Mouse (Mus musculus): ENCODE measurements at regions not wholly inside any gene's neighbourhood (a gene's known extent, or its start where the extent isn't known, plus 50 kb on each side); places are given as distances from the start of the nearest gene placed in this dataset.

DNA sequence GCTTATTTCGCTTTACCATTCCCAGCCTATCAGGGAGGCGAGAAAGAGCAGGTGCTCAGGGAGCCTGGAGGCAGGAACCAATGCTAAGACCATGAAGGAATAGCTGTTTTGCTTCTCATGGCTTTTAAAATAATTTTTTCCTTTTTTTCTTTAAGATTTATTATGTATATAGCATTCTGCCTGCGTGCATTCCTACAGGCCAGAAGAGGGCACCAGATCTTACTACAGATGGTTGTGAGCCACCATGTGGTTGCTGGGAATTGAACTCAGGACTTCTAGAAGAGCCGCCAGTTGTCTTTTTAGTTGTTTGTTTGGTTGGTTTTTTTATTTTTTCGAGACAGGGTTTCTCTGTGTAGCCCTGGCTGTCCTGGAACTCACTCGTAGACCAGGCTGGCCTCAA, 113.6 kb upstream of the Armc2 start:
- no peak overlapping the region for H3K4me3 ChIP-seq (replicated peaks; ENCODE audit: low read length)
- no peaks in the 10 kb centered on the region for H3K9me3 ChIP-seq (ENCODE audit: control insufficient read depth, low read length)
- no peak for ATAC-seq (ENCODE audit: low FRiP score)
- H3K4me2 ChIP-seq (replicated peaks), result no peak overlapping the region
- H3K27me3 ChIP-seq (ENCODE audit: control insufficient read depth, insufficient read depth, low read length), result no peaks in the 10 kb centered on the region
- H3K4me1 ChIP-seq (replicated peaks; ENCODE audit: control insufficient read depth, insufficient read depth, low read length), result no peaks in the 10 kb centered on the region
- H3K36me3 ChIP-seq (replicated peaks; ENCODE audit: control insufficient read depth, insufficient read depth), result no peaks in the 10 kb centered on the region
- no peak overlapping the region for H3K9ac ChIP-seq
- WGBS, result 91% methylated on average over 6 of the region's 6 CpGs
- H3K27ac ChIP-seq, result no peak overlapping the region
- DNase-seq (ENCODE audit: low spot score), result no peak

DNA sequence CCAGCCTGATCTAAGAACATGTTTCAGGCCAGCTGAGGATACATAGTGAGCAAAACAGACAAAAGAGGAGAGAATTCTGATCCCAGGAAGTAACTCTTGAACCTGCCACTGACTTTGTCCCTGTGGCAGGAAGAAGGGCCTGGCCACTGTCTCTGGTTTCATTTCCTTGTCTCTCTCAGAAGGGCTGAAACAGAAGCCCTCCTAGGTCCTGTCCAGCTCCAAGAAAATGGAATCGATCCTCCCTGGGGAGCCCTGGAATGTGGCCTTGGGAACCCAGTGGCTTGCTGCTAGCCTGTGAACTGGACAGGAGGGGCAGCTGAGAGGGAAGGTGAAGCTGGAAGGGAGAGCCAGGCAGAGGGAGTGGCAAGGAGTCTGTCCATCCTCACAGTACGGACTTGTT, 113.1 kb upstream of the Armc2 start:
- H3K4me3 ChIP-seq (replicated peaks; ENCODE audit: low read length), result no peak overlapping the region
- DNase-seq (ENCODE audit: low spot score) (no peak), ATAC-seq (ENCODE audit: low FRiP score) (no peak)
- 82% methylated on average over 2 of the region's 2 CpGs for WGBS
- H3K4me2 ChIP-seq (replicated peaks), result no peak overlapping the region
- H3K27ac ChIP-seq, result no peak overlapping the region
- no peaks in the 10 kb centered on the region for H3K9me3 ChIP-seq (ENCODE audit: control insufficient read depth, low read length)
- no peaks in the 10 kb centered on the region for H3K27me3 ChIP-seq (ENCODE audit: control insufficient read depth, insufficient read depth, low read length)
- H3K36me3 ChIP-seq (replicated peaks; ENCODE audit: control insufficient read depth, insufficient read depth), result no peaks in the 10 kb centered on the region
- H3K9ac ChIP-seq, result no peak overlapping the region
- H3K4me1 ChIP-seq (replicated peaks; ENCODE audit: control insufficient read depth, insufficient read depth, low read length), result no peaks in the 10 kb centered on the region

DNA sequence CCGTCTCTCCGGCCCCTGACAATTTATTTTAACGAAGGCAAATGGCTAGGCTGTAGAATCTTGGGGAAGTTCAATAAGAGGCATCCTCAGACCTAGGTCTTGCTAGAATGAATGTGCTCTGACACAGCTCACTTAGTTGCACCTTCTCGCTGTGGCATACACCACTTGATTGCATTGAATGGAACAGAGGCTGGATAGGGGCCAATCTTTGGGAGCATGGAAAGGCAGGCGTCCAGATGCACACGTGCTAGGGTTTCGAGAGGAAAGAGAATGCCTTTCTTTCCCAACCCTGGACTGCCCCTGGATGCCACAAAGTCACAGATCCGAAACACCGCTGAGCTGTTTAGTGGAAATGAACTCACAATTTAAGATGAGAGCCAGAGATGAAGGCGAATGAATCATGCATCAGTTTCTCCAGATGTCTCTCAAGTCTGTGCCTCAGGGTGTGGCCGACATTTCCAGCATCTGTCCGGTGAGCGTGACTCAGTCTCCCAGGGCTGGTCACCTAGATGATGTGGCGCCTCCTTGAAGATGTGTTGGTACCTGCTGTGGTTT, 109.7 kb upstream of the Armc2 start:
- DNase-seq (ENCODE audit: low spot score) (no peak), ATAC-seq (ENCODE audit: low FRiP score) (no peak)
- no peak overlapping the region for H3K27ac ChIP-seq

DNA sequence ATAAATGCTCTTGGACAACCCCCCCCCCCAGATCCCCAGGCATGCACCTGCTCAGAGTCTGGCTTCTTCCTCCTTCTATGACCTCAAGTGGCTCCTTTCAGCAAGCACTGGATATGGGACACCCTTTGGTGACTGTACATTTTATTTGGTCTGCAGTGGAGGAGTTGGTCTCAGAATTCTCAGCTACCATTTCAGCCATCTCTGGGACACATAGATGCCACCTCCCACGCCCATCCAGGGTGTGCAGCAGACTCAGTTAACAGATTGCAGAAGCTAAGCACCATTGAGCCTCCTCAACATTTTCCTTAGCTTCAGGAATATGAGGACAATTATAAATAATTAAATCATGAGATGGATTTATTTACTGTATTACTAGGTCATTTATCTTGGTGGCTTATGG, 108.6 kb upstream of the Armc2 start:
- no peaks in the 10 kb centered on the region for H3K36me3 ChIP-seq (replicated peaks; ENCODE audit: control insufficient read depth, insufficient read depth)
- ATAC-seq (ENCODE audit: low FRiP score) (no peak), DNase-seq (ENCODE audit: low spot score) (no peak)
- no peaks in the 10 kb centered on the region for H3K9me3 ChIP-seq (ENCODE audit: control insufficient read depth, low read length)
- no peak overlapping the region for H3K4me2 ChIP-seq (replicated peaks)
- H3K27me3 ChIP-seq (ENCODE audit: control insufficient read depth, insufficient read depth, low read length), result no peaks in the 10 kb centered on the region
- no peak overlapping the region for H3K27ac ChIP-seq
- no peak overlapping the region for H3K4me3 ChIP-seq (replicated peaks; ENCODE audit: low read length)
- 83% methylated on average over 1 of the region's 1 CpGs for WGBS
- H3K9ac ChIP-seq, result no peak overlapping the region
- H3K4me1 ChIP-seq (replicated peaks; ENCODE audit: control insufficient read depth, insufficient read depth, low read length), result no peaks in the 10 kb centered on the region

More for the DNA sequence above, 109.7 kb upstream of the Armc2 start:
- H3K4me2 ChIP-seq (replicated peaks), result no peak overlapping the region
- H3K27me3 ChIP-seq (ENCODE audit: control insufficient read depth, insufficient read depth, low read length), result no peaks in the 10 kb centered on the region
- H3K4me3 ChIP-seq (replicated peaks; ENCODE audit: low read length), result no peak overlapping the region
- H3K9ac ChIP-seq, result no peak overlapping the region
- no peaks in the 10 kb centered on the region for H3K4me1 ChIP-seq (replicated peaks; ENCODE audit: control insufficient read depth, insufficient read depth, low read length)
- no peaks in the 10 kb centered on the region for H3K9me3 ChIP-seq (ENCODE audit: control insufficient read depth, low read length)
- H3K36me3 ChIP-seq (replicated peaks; ENCODE audit: control insufficient read depth, insufficient read depth), result no peaks in the 10 kb centered on the region
- WGBS, result 89% methylated on average over 14 of the region's 14 CpGs

DNA sequence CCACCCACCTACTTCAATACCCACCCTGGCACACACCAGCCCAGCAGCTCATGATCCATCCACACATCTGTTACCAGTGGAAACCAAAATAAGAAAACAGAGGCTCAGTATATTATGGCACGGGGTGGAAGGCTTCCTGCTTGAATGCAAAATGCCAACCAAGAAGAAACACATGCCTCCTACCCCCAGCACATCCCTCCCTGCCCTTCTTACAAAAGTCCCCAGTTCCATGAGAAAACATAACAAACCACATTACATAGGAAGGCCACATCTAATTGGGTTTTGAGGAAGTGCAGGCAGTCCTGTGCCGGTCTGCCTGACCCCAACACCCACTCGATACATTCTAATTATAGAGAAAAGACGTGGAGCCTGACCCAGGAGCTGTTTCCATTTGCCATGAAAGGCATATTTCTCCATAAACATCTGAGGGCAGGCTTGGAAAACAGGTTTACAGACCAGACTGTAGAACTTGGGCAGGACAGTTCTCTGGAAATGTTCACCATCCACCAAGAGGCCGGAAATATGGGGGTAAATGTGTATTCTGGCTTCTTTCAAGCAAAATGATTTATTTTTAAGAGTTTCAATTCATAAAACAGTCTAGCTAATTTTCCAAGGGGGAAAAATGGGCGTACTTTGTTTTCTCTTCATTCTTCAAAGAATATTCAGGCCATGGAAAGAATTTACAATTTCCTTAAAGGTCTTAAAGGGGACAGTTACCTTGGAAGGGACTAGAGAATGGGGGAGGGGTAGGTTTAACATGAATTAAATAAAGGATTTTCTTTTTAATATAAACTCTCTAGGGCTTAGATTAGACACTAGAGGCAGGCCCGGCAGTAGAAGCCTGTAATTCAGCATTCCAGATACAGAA, 104.8 kb upstream of the Armc2 start:
- DNase-seq (ENCODE audit: low spot score), result no peak
- H3K4me3 ChIP-seq (replicated peaks; ENCODE audit: low read length), result no peak overlapping the region
- no peak for ATAC-seq (ENCODE audit: low FRiP score)
- H3K27me3 ChIP-seq (ENCODE audit: control insufficient read depth, insufficient read depth, low read length), result no peaks in the 10 kb centered on the region
- H3K9ac ChIP-seq, result no peak overlapping the region
- no peak overlapping the region for H3K4me2 ChIP-seq (replicated peaks)
- H3K9me3 ChIP-seq (ENCODE audit: control insufficient read depth, low read length), result no peaks in the 10 kb centered on the region
- WGBS, result 81% methylated on average over 7 of the region's 7 CpGs
- no peak overlapping the region for H3K27ac ChIP-seq
- no peaks in the 10 kb centered on the region for H3K4me1 ChIP-seq (replicated peaks; ENCODE audit: control insufficient read depth, insufficient read depth, low read length)
- H3K36me3 ChIP-seq (replicated peaks; ENCODE audit: control insufficient read depth, insufficient read depth), result no peaks in the 10 kb centered on the region

DNA sequence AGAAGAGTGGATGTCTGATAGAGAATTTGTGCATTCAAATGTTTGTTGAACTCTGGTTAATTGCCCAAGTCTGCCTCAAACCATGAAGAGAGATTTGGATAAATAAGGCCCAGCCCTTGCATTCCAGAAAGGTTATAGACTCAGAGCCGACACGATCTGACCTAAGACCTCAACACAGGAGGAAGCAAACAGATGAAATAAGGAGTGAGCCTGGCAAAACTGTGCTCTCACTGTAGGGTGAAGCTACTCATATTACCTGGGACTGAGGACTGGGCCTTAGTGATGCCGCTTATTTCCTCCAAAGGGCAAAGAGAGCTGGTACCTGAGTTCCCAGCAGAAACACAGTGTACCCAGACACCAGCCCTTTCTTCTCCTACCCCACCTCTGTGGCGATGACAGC, 103.7 kb upstream of the Armc2 start:
- H3K9me3 ChIP-seq (ENCODE audit: control insufficient read depth, low read length), result no peaks in the 10 kb centered on the region
- WGBS, result 82% methylated on average over 4 of the region's 4 CpGs
- no peaks in the 10 kb centered on the region for H3K27me3 ChIP-seq (ENCODE audit: control insufficient read depth, insufficient read depth, low read length)
- H3K4me2 ChIP-seq (replicated peaks), result no peak overlapping the region
- no peak overlapping the region for H3K4me3 ChIP-seq (replicated peaks; ENCODE audit: low read length)
- no peak for ATAC-seq (ENCODE audit: low FRiP score)
- H3K4me1 ChIP-seq (replicated peaks; ENCODE audit: control insufficient read depth, insufficient read depth, low read length), result no peaks in the 10 kb centered on the region
- H3K27ac ChIP-seq, result no peak overlapping the region
- H3K9ac ChIP-seq, result no peak overlapping the region
- DNase-seq (ENCODE audit: low spot score), result no peak
- H3K36me3 ChIP-seq (replicated peaks; ENCODE audit: control insufficient read depth, insufficient read depth), result no peaks in the 10 kb centered on the region

DNA sequence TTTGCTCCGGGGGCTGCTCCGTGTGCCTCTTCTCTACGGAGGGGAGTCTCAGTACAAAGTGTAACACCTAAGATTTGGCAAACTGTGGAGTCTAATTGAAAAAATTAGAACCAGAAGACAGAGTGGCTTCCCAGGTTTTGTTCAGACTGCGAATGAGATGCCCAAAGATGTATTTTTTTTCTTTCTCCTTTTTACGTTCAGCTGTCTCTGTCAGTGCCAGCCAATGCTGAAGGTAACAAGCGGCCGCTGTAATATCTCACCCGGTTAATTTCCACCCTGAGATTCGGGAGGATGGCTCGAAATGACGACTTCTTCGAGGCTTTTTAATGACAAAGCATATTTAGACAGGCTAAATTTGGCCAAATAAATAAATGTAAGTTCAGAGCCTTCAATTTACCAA, 101.1 kb upstream of the Armc2 start:
- H3K9ac ChIP-seq, result no peak overlapping the region
- ATAC-seq (ENCODE audit: low FRiP score), result no peak

DNA sequence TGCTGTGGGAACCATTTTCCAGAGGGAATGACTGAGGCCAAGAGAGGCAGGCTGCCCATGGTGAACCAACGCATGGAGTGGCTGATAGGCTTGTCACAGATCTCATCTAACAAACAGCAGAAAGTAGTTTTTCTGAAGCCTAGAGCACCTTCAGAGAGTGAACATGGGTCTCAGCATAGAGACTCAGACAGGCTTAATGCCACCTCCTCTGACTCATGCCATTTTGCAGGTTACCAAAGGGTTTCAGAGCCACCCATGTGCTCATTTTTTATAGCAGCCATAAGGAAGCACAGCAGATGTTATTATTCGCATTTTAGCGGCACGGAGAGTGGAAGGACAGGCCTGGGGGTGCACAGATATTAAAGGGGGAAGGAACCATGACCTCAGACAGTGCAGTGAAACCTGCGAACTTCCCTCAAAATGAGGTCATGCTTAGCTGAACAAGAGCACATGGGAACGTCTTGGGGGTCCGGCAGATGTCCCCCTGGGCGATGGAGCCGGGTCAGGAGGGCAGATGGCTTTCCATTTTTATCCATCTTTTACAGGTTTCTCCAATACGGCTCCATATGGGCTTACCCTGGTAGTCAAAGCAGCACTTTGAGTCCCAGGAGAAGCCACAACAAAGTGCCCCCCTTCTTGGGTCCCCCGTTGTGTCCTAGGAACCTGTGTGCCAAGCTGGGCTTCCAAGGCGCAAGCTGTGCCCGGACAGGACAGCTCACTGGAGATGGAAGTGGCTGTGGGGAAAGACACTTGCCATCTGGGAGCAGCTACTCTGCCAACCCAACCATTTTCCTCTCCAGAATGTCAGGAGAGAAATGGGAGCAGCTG, 100.3 kb upstream of the Armc2 start:
- WGBS, result 70% methylated on average over 13 of the region's 13 CpGs
- Histone ChIP-seq H3K9ac (no peak overlapping the region), H3K4me3 (replicated peaks; ENCODE audit: low read length) (no peak overlapping the region), H3K9me3 (ENCODE audit: control insufficient read depth, low read length) (0 out of 2 replicates have a peak, but pooled peaks cover 1% of the 10 kb centered on the region), H3K4me1 (replicated peaks; ENCODE audit: control insufficient read depth, insufficient read depth, low read length) (no peaks in the 10 kb centered on the region), H3K36me3 (replicated peaks; ENCODE audit: control insufficient read depth, insufficient read depth) (no peaks in the 10 kb centered on the region), H3K4me2 (replicated peaks) (no peak overlapping the region), H3K27ac (no peak overlapping the region), H3K27me3 (ENCODE audit: control insufficient read depth, insufficient read depth, low read length) (no peaks in the 10 kb centered on the region)
- DNase-seq (ENCODE audit: low spot score), result no peak
- ATAC-seq (ENCODE audit: low FRiP score), result no peak

More for the DNA sequence above, 101.1 kb upstream of the Armc2 start:
- no peak overlapping the region for H3K4me3 ChIP-seq (replicated peaks; ENCODE audit: low read length)
- WGBS, result 82% methylated on average over 12 of the region's 12 CpGs
- H3K4me2 ChIP-seq (replicated peaks), result no peak overlapping the region
- H3K4me1 ChIP-seq (replicated peaks; ENCODE audit: control insufficient read depth, insufficient read depth, low read length), result no peaks in the 10 kb centered on the region
- H3K9me3 ChIP-seq (ENCODE audit: control insufficient read depth, low read length), result no peaks in the 10 kb centered on the region
- no peaks in the 10 kb centered on the region for H3K27me3 ChIP-seq (ENCODE audit: control insufficient read depth, insufficient read depth, low read length)
- no peaks in the 10 kb centered on the region for H3K36me3 ChIP-seq (replicated peaks; ENCODE audit: control insufficient read depth, insufficient read depth)
- H3K27ac ChIP-seq, result no peak overlapping the region
- DNase-seq (ENCODE audit: low spot score), result no peak

DNA sequence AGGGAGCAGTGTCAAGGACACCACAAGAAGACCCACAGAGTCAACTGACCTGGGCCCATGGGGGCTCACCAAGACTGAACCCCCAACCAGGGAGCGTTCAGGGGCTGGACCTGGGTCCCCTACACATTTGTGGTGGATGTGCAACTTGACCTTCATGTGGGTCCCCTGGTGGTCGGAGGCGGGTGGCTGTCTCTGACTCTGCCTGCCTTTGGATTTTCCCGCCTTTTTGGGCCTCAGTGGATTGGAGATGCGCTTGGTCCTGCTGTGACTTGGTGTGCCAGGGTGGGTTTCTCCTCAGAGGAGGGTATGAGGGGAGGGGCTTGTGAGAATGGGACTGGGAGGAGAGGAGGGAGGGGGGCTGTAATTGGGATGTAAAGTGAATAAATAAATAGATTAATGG, 99.3 kb upstream of the Armc2 start:
- H3K27me3 ChIP-seq (ENCODE audit: control insufficient read depth, insufficient read depth, low read length), result no peaks in the 10 kb centered on the region
- WGBS, result 92% methylated on average over 5 of the region's 5 CpGs
- ATAC-seq (ENCODE audit: low FRiP score) (no peak), DNase-seq (ENCODE audit: low spot score) (no peak)
- H3K4me1 ChIP-seq (replicated peaks; ENCODE audit: control insufficient read depth, insufficient read depth, low read length), result no peaks in the 10 kb centered on the region
- H3K36me3 ChIP-seq (replicated peaks; ENCODE audit: control insufficient read depth, insufficient read depth), result no peaks in the 10 kb centered on the region
- no peak overlapping the region for H3K9ac ChIP-seq
- H3K4me2 ChIP-seq (replicated peaks), result no peak overlapping the region
- H3K4me3 ChIP-seq (replicated peaks; ENCODE audit: low read length), result no peak overlapping the region
- H3K27ac ChIP-seq, result no peak overlapping the region
- 0 out of 2 replicates have a peak, but pooled peaks cover 4% of the 10 kb centered on the region for H3K9me3 ChIP-seq (ENCODE audit: control insufficient read depth, low read length)
